Mouse (Mus musculus): ENCODE data around the gene Endov. TPM values are rescaled to one million over a fixed set of nuclear protein-coding genes. Genes with fewer than 3 reads are reported as not detected.
A peak's percentile ranks its signal among the peaks of the same experiment; 100 is the strongest.

The Endov gene
- polyA plus RNA-seq, 1 experiment from 2014 or later: 10.8 TPM

DNA sequence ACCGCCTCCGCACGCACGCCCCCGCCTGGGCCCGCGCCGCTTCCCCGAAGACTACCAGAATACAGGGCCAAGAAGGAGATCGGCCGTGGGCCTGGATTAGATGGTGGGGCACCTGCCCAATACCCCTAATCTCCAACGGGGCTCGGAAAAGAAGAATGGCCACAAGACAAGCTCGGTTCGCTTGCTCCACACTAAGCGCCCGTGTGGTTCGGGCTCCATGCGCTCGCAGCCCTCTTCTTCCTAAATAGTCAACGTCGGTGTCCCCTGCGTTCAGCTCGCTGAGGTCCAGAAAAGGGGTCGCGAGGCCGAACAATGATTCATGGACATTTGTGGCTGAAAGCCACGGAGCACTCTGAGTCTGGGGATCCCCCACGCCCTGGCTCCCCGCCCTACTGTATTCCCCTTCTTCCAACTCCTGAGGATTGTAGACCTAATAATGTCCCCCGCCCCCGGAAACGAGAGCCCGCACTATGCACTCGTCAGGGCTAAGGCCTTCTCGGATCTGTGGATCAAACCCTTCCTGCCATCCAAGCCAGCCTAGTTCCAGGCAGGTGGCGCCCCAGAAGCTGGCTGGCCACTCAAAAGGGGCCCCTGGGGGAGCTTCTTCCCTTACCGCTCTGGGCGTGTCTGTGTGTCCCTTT lies 56.9 kb downstream of the Endov start:
- Histone ChIP-seq H3K27me3 (replicated peaks) (peaks cover 97% of the 10 kb centered on the region), H3K9ac (peak overlapping the region; percentile 74), H3K9me3 (no peaks in the 10 kb centered on the region), H3K27ac (replicated peaks) (no peak overlapping the region), H3K4me3 (peak overlapping the region; percentile 59), H3K36me3 (no peaks in the 10 kb centered on the region), H3K4me2 (peak overlapping the region; percentile 90), H3K4me1 (peaks cover 54% of the 10 kb centered on the region)
- WGBS: 1% methylated on average over 39 of the region's 39 CpGs
- no peak for ATAC-seq (ENCODE audit: extremely low read depth, insufficient number of reproducible peaks, low FRiP score, low TSS enrichment)

- peaks cover 54% of the 10 kb centered on the region for H3K4me1 ChIP-seq
- no peaks in the 10 kb centered on the region for H3K36me3 ChIP-seq
- no peaks in the 10 kb centered on the region for H3K9me3 ChIP-seq
- ATAC-seq (ENCODE audit: extremely low read depth, insufficient number of reproducible peaks, low FRiP score, low TSS enrichment): no peak
- H3K27ac ChIP-seq (replicated peaks): no peak overlapping the region
- H3K9ac ChIP-seq: peak overlapping the region; percentile 52
- peaks cover 97% of the 10 kb centered on the region for H3K27me3 ChIP-seq (replicated peaks)
- peak overlapping the region; percentile 90 for H3K4me2 ChIP-seq
- H3K4me3 ChIP-seq: peak overlapping the region; percentile 59
- WGBS: 2% methylated on average over 37 of the region's 37 CpGs
Measured at GRCm38 (mm10) chr11:119548741-119549370, 57.7 kb downstream of the Endov start.

DNA sequence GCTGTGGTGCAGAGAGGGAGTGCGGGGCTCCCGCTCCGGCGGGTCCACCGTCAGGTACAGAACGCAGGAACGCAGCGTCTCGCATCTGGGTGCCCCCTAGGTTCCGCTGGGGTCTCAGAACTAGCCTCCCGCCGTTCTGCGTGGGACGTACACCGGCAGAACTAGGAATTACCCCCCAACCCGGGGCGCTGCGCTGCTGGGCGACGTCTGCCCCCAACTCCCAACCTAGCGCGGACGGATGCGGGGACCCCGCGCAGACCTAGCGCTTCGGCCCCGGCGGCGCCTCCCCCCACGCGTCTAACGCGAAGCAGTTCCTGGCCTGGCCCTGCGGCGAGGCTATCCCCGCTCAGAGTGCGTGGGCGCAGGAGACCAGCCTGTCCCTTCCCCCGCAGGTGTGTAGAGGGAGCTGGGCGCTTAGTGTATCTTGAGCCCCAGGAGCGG lies 58.2 kb downstream of the Endov start:
- under 1% methylated on average over 43 of the region's 43 CpGs for whole genome bisulfite sequencing
- Histone ChIP-seq H3K9me3 (no peaks in the 10 kb centered on the region), H3K9ac (peak overlapping the region; percentile 52), H3K4me3 (peak overlapping the region; percentile 59), H3K4me2 (peak overlapping the region; percentile 90), H3K4me1 (peaks cover 54% of the 10 kb centered on the region), H3K27ac (replicated peaks) (no peak overlapping the region), H3K36me3 (no peaks in the 10 kb centered on the region), H3K27me3 (replicated peaks) (peaks cover 97% of the 10 kb centered on the region)
- ATAC-seq (ENCODE audit: extremely low read depth, insufficient number of reproducible peaks, low FRiP score, low TSS enrichment): no peak

GRCm38 (mm10) chr11:119550546-119551335 lies 59.6 kb downstream of the Endov start:
- WGBS: 51% methylated on average over 10 of the region's 10 CpGs
- no peak overlapping the region for H3K4me3 ChIP-seq
- no peak overlapping the region for H3K9ac ChIP-seq
- H3K9me3 ChIP-seq: no peaks in the 10 kb centered on the region
- peaks cover 96% of the 10 kb centered on the region for H3K27me3 ChIP-seq (replicated peaks)
- no peak overlapping the region for H3K27ac ChIP-seq (replicated peaks)
- H3K4me1 ChIP-seq: peaks cover 50% of the 10 kb centered on the region
- ATAC-seq (ENCODE audit: extremely low read depth, insufficient number of reproducible peaks, low FRiP score, low TSS enrichment): no peak; the same call in 1 of the 2 replicates
- H3K36me3 ChIP-seq: no peaks in the 10 kb centered on the region
- H3K4me2 ChIP-seq: no peak overlapping the region

GRCm38 (mm10) chr11:119551468-119551867 lies 60.3 kb downstream of the Endov start:
- no peak for ATAC-seq (ENCODE audit: extremely low read depth, insufficient number of reproducible peaks, low FRiP score, low TSS enrichment)
- H3K9me3 ChIP-seq: no peaks in the 10 kb centered on the region
- H3K36me3 ChIP-seq: no peaks in the 10 kb centered on the region
- H3K27ac ChIP-seq (replicated peaks): no peak overlapping the region
- 53% methylated on average over 3 of the region's 3 CpGs for WGBS
- H3K9ac ChIP-seq: no peak overlapping the region
- peaks cover 95% of the 10 kb centered on the region for H3K27me3 ChIP-seq (replicated peaks)
- no peak overlapping the region for H3K4me2 ChIP-seq
- H3K4me3 ChIP-seq: no peak overlapping the region
- H3K4me1 ChIP-seq: peaks cover 42% of the 10 kb centered on the region

GRCm38 (mm10) chr11:119552301-119552700 lies 61.2 kb downstream of the Endov start:
- Histone ChIP-seq H3K27me3 (replicated peaks) (peaks cover 95% of the 10 kb centered on the region), H3K4me2 (no peak overlapping the region), H3K4me3 (no peak overlapping the region), H3K9ac (no peak overlapping the region), H3K27ac (replicated peaks) (0 out of 2 replicates have a peak overlapping the region, but pooled peaks have one; percentile 36), H3K4me1 (peaks cover 34% of the 10 kb centered on the region), H3K9me3 (no peaks in the 10 kb centered on the region), H3K36me3 (no peaks in the 10 kb centered on the region)
- WGBS: 38% methylated on average over 1 of the region's 1 CpGs
- no peak for ATAC-seq (ENCODE audit: extremely low read depth, insufficient number of reproducible peaks, low FRiP score, low TSS enrichment)

- Histone ChIP-seq H3K4me2 (no peak overlapping the region), H3K36me3 (no peaks in the 10 kb centered on the region), H3K27me3 (replicated peaks) (peaks cover 94% of the 10 kb centered on the region), H3K9ac (no peak overlapping the region), H3K9me3 (no peaks in the 10 kb centered on the region), H3K4me3 (no peak overlapping the region), H3K27ac (replicated peaks) (0 out of 2 replicates have a peak overlapping the region, but pooled peaks have one; percentile 36), H3K4me1 (peaks cover 32% of the 10 kb centered on the region)
- WGBS: 62% methylated on average over 9 of the region's 9 CpGs
- ATAC-seq (ENCODE audit: extremely low read depth, insufficient number of reproducible peaks, low FRiP score, low TSS enrichment): no peak
Measured at GRCm38 (mm10) chr11:119552902-119553802, 62.0 kb downstream of the Endov start.

- no peak for ATAC-seq (ENCODE audit: extremely low read depth, insufficient number of reproducible peaks, low FRiP score, low TSS enrichment)
- no peaks in the 10 kb centered on the region for H3K36me3 ChIP-seq
- peaks cover 32% of the 10 kb centered on the region for H3K4me1 ChIP-seq
- H3K9me3 ChIP-seq: no peaks in the 10 kb centered on the region
- H3K27ac ChIP-seq (replicated peaks): no peak overlapping the region
- no peak overlapping the region for H3K4me2 ChIP-seq
- 76% methylated on average over 7 of the region's 7 CpGs for WGBS
- peaks cover 83% of the 10 kb centered on the region for H3K27me3 ChIP-seq (replicated peaks)
- no peak overlapping the region for H3K9ac ChIP-seq
- H3K4me3 ChIP-seq: no peak overlapping the region
Measured at GRCm38 (mm10) chr11:119554706-119555105, 63.6 kb downstream of the Endov start.

- Histone ChIP-seq H3K36me3 (no peaks in the 10 kb centered on the region), H3K9me3 (no peaks in the 10 kb centered on the region), H3K4me3 (no peak overlapping the region), H3K9ac (no peak overlapping the region), H3K4me2 (no peak overlapping the region), H3K27me3 (replicated peaks) (peaks cover 83% of the 10 kb centered on the region), H3K4me1 (peaks cover 33% of the 10 kb centered on the region), H3K27ac (replicated peaks) (no peak overlapping the region)
- WGBS: 71% methylated on average over 7 of the region's 7 CpGs
- no peak for ATAC-seq (ENCODE audit: extremely low read depth, insufficient number of reproducible peaks, low FRiP score, low TSS enrichment)
Measured at GRCm38 (mm10) chr11:119555170-119555569, 64.0 kb downstream of the Endov start.

DNA sequence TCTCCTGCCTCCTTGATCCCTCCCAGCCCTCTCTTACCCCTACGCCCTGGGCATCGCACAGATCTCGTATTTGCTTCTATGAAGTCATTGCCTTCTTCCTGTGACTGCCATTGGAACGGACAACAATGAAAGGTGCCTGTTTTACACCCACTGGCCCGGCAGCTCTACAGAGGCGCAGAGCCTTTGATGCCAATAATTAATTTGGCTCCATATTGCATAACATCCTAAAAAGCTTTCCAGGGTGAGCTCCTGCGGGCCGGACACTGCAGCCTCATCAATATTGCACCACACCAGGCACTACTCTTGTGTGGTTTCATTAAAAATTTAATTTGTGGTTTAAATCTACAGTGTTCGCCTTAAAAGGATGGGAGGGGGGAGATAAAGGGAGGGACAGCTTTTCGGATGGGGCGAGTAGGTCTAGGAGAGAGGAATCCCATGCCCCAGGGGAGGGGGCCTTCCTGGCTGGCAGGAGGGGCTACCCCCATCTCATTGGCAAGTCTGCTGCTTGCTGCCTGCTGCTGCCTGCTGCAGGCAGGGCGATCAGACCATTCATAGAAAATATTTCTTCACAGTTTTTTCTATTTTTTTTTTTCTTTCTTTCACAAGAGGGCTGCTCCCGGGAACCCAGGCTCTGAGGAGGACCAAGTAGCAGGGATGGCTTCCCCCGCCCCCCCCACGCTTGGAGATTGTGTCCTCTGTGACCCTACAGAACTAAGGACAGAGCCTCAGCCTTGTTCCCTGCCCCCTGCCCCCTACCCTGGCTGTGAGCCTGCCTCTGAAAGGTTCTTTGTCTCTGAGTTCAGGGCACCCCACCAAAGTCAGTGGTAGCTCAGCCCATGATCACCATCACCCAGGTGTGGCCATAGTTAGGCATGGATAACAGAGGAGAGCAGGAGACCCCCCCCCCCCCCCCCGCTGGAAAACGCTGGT lies 67.1 kb downstream of the Endov start:
- Histone ChIP-seq H3K9ac (peak overlapping the region; percentile 40; the same call in 1 of the 2 replicates), H3K27ac (replicated peaks) (no peak overlapping the region), H3K9me3 (no peaks in the 10 kb centered on the region), H3K4me2 (peak overlapping the region; percentile 33), H3K4me1 (peaks cover 25% of the 10 kb centered on the region), H3K4me3 (no peak overlapping the region), H3K36me3 (no peaks in the 10 kb centered on the region), H3K27me3 (replicated peaks) (peaks cover 80% of the 10 kb centered on the region)
- WGBS: 37% methylated on average over 17 of the region's 17 CpGs
- ATAC-seq (ENCODE audit: extremely low read depth, insufficient number of reproducible peaks, low FRiP score, low TSS enrichment): no peak
